8 mouse cellular contexts compared by ENCODE assay signal in genomic region chr13:54565594-54566345, GRCm38 (mm10). TPM values are rescaled to one million over a fixed set of nuclear protein-coding genes. Genes with fewer than 3 reads are reported as not detected.
A peak's percentile ranks its signal among the peaks of the same experiment; 100 is the strongest.
DNase-seq lines count a peak whose midpoint lies in the region; ATAC-seq and TF ChIP-seq lines count a peak whose summit lies in the region.

No protein-coding gene starts in this region.

- H3K9me3 ChIP-seq in intestine, embryonic 14.5 days (ENCODE audit: control insufficient read depth, low read length), result no peaks in the 10 kb centered on the region
- no peaks in the 10 kb centered on the region for H3K9me3 ChIP-seq in limb, embryonic 12.5 days
- no peaks in the 10 kb centered on the region for H3K9me3 ChIP-seq in midbrain, embryonic 10.5 days (replicated peaks)

- ATAC-seq in intestine, embryonic 14.5 days (replicated peaks; ENCODE audit: low FRiP score, low TSS enrichment, low read depth), result peak; percentile 34; the same call in 1 of the 2 replicates
- ATAC-seq in limb, embryonic 12.5 days (ENCODE audit: insufficient number of reproducible peaks, insufficient read depth, low FRiP score, low TSS enrichment, low read depth), result 0 out of 2 replicates have a peak, but pooled peaks have one; percentile 2

- WGBS in intestine, embryonic 14.5 days, result 53% methylated on average over 8 of the region's 8 CpGs
- 46% methylated on average over 8 of the region's 8 CpGs for WGBS in limb, embryonic 12.5 days
- 43% methylated on average over 8 of the region's 8 CpGs for WGBS in midbrain, embryonic 10.5 days

- intact Hi-C loops in gastrocnemius, adult 2 months (cut with DNase I), result loop anchor here (5.0 kb wide), 1 partner anchor 98 kb away; the partner anchor contains the start of gene Thoc3

- peak; percentile 75 for TF ChIP-seq CTCF in gastrocnemius, adult 2 months (IDR thresholded peaks at IDR 0.05)

- H3K9ac ChIP-seq in intestine, embryonic 14.5 days (ENCODE audit: low read length), result no peak overlapping the region; the same call in 1 of the 2 replicates
- no peak overlapping the region; the same call in 1 of the 2 replicates for H3K9ac ChIP-seq in limb, embryonic 12.5 days (replicated peaks)

- peak; percentile 64 for DNase-seq in gastrocnemius, adult 2 months
- no peak for DNase-seq in gastrocnemius, postnatal 4 days (ENCODE audit: low spot score in 2 of 2)
- peak; percentile 81 for DNase-seq in cerebellum, adult 9-11 months
- DNase-seq in frontal cortex, postnatal 10 days (ENCODE audit: low spot score in 2 of 2), result peak; percentile 60 to 66
- DNase-seq in intestine, embryonic 14.5 days (ENCODE audit: low spot score), result peak; percentile 73
- peak; percentile 59 for DNase-seq in midbrain, embryonic 10.5 days (ENCODE audit: low spot score)
- peak; percentile 73 for DNase-seq in testis, postnatal 10 days (ENCODE audit: low spot score)

- peak overlapping the region; percentile 98 for H3K27ac ChIP-seq in gastrocnemius, adult 2 months
- peak overlapping the region; percentile 36; the same call in 1 of the 2 replicates for H3K27ac ChIP-seq in intestine, embryonic 14.5 days (ENCODE audit: low read depth)
- no peak overlapping the region for H3K27ac ChIP-seq in limb, embryonic 12.5 days
- H3K27ac ChIP-seq in midbrain, embryonic 10.5 days (replicated peaks), result peak overlapping the region; percentile 97

- H3K27me3 ChIP-seq in intestine, embryonic 14.5 days (replicated peaks; ENCODE audit: control insufficient read depth, insufficient read depth, low read length), result no peaks in the 10 kb centered on the region
- H3K27me3 ChIP-seq in limb, embryonic 12.5 days, result no peaks in the 10 kb centered on the region
- H3K27me3 ChIP-seq in midbrain, embryonic 10.5 days (ENCODE audit: low read depth, poor library complexity, severe bottlenecking), result no peaks in the 10 kb centered on the region

- peak overlapping the region; percentile 90 for H3K4me2 ChIP-seq in intestine, embryonic 14.5 days (ENCODE audit: low read length)
- peak overlapping the region; percentile 91 for H3K4me2 ChIP-seq in limb, embryonic 12.5 days

- peaks cover 26% of the 10 kb centered on the region for H3K36me3 ChIP-seq in intestine, embryonic 14.5 days (ENCODE audit: control insufficient read depth, insufficient read depth, low read length)
- peaks cover 30% of the 10 kb centered on the region for H3K36me3 ChIP-seq in limb, embryonic 12.5 days
- H3K36me3 ChIP-seq in midbrain, embryonic 10.5 days, result peaks cover 30% of the 10 kb centered on the region

- peak overlapping the region; percentile 86 for H3K4me3 ChIP-seq in gastrocnemius, adult 2 months
- peak overlapping the region; percentile 97 for H3K4me3 ChIP-seq in intestine, embryonic 14.5 days (ENCODE audit: low read depth, low read length)
- H3K4me3 ChIP-seq in limb, embryonic 12.5 days (replicated peaks), result peak overlapping the region; percentile 97
- peak overlapping the region; percentile 97 for H3K4me3 ChIP-seq in midbrain, embryonic 10.5 days

- peaks cover 8% of the 10 kb centered on the region for H3K4me1 ChIP-seq in intestine, embryonic 14.5 days (replicated peaks; ENCODE audit: control insufficient read depth, insufficient read depth, low read length)
- peaks cover 7% of the 10 kb centered on the region for H3K4me1 ChIP-seq in limb, embryonic 12.5 days (replicated peaks)
- peaks cover 20% of the 10 kb centered on the region for H3K4me1 ChIP-seq in midbrain, embryonic 10.5 days

RNA-seq across cellular contexts. Expression of gene 4833439L19Rik, which starts 0.5 kb away (rescaled TPM):
- 100 to 1,000 TPM; 192 to 200 TPM for total RNA-seq in gastrocnemius, adult 2 months (2021)
- total RNA-seq in gastrocnemius, postnatal 4 days (2021), result 10 to 100 TPM; 87.7 to 93.8 TPM
- 128 and 136 TPM in 2 replicates for polyA plus RNA-seq in intestine, embryonic 14.5 days (2014; fragmentation: Nextera tagmentation; extraction: Ambion mirVana)
- polyA plus RNA-seq in limb, embryonic 12.5 days (2016; fragmentation: Nextera tagmentation; extraction: Ambion mirVana), result 151 and 155 TPM in 2 replicates
- polyA plus RNA-seq in midbrain, embryonic 10.5 days (2016; fragmentation: Nextera tagmentation; extraction: Ambion mirVana), result 215 and 266 TPM in 2 replicates

RNA-seq across cellular contexts. Expression of gene Arl10, which starts 9.0 kb away (rescaled TPM):
- 1 to 10 TPM; 2.0 to 3.2 TPM for total RNA-seq in gastrocnemius, adult 2 months (2021)
- 1 to 10 TPM; 9.8 TPM for total RNA-seq in gastrocnemius, postnatal 4 days (2021)
- 25.4 and 26.4 TPM in 2 replicates for polyA plus RNA-seq in intestine, embryonic 14.5 days (2014; fragmentation: Nextera tagmentation; extraction: Ambion mirVana)
- 38.8 and 39.6 TPM in 2 replicates for polyA plus RNA-seq in limb, embryonic 12.5 days (2016; fragmentation: Nextera tagmentation; extraction: Ambion mirVana)
- polyA plus RNA-seq in midbrain, embryonic 10.5 days (2016; fragmentation: Nextera tagmentation; extraction: Ambion mirVana), result 28.6 and 29.7 TPM in 2 replicates

RNA-seq across cellular contexts. Expression of gene Nop16, which starts 24.1 kb away (rescaled TPM):
- 10 to 100 TPM; 16.2 to 20.5 TPM for total RNA-seq in gastrocnemius, adult 2 months (2021)
- 10 to 100 TPM; 25.6 to 30.0 TPM for total RNA-seq in gastrocnemius, postnatal 4 days (2021)
- 78.8 and 91.5 TPM in 2 replicates for polyA plus RNA-seq in intestine, embryonic 14.5 days (2014; fragmentation: Nextera tagmentation; extraction: Ambion mirVana)
- polyA plus RNA-seq in limb, embryonic 12.5 days (2016; fragmentation: Nextera tagmentation; extraction: Ambion mirVana), result 87.5 and 90.1 TPM in 2 replicates
- 89.7 and 105 TPM in 2 replicates for polyA plus RNA-seq in midbrain, embryonic 10.5 days (2016; fragmentation: Nextera tagmentation; extraction: Ambion mirVana)

RNA-seq across cellular contexts. Expression of gene Higd2a, which starts 24.2 kb away (rescaled TPM):
- total RNA-seq in gastrocnemius, adult 2 months (2021), result 100 to 1,000 TPM; 148 to 150 TPM
- total RNA-seq in gastrocnemius, postnatal 4 days (2021), result 100 to 1,000 TPM in 1 of 2 experiments, 10 to 100 TPM in 1; 96.9 to 105 TPM
- polyA plus RNA-seq in intestine, embryonic 14.5 days (2014; fragmentation: Nextera tagmentation; extraction: Ambion mirVana), result 221 and 239 TPM in 2 replicates
- 168 and 173 TPM in 2 replicates for polyA plus RNA-seq in limb, embryonic 12.5 days (2016; fragmentation: Nextera tagmentation; extraction: Ambion mirVana)
- 155 and 156 TPM in 2 replicates for polyA plus RNA-seq in midbrain, embryonic 10.5 days (2016; fragmentation: Nextera tagmentation; extraction: Ambion mirVana)

RNA-seq across cellular contexts. Expression of gene Cltb, which starts 45.4 kb away (rescaled TPM):
- total RNA-seq in gastrocnemius, adult 2 months (2021), result 100 to 1,000 TPM; 130 to 160 TPM
- total RNA-seq in gastrocnemius, postnatal 4 days (2021), result 10 to 100 TPM; 69.2 to 72.3 TPM
- 43.6 and 49.6 TPM in 2 replicates for polyA plus RNA-seq in intestine, embryonic 14.5 days (2014; fragmentation: Nextera tagmentation; extraction: Ambion mirVana)
- polyA plus RNA-seq in limb, embryonic 12.5 days (2016; fragmentation: Nextera tagmentation; extraction: Ambion mirVana), result 17.2 and 18.2 TPM in 2 replicates
- 18.7 and 24.3 TPM in 2 replicates for polyA plus RNA-seq in midbrain, embryonic 10.5 days (2016; fragmentation: Nextera tagmentation; extraction: Ambion mirVana)

Comparison
In these comparisons a context has a peak if more than half of its experiments do, and no peak if none do; other contexts are left out.
1. DNase-seq: peak in gastrocnemius, adult 2 months (single experiment), cerebellum, adult 9-11 months (single experiment), frontal cortex, postnatal 10 days (2 of 2), intestine, embryonic 14.5 days (single experiment), midbrain, embryonic 10.5 days (single experiment) and testis, postnatal 10 days (single experiment); none in gastrocnemius, postnatal 4 days (0 of 2).
2. Peak in every context shown above with its lines, with median percentiles within 50 percentile points of each other: H3K4me3 ChIP-seq.